Mouse (Mus musculus) mature B cell (primary cell): Measurements from ENCODE around the gene Atad3a.
"Not testable (repeated sequence)": the region's sequence is repeated elsewhere in the genome, so short reads cannot be mapped to it uniquely, and the experiment has no call there.

Source experiments
- in situ Hi-C: fragments of 300-500 bp; cut with MboI; formaldehyde crosslinking; loops from 2 replicates; pipeline ENCODE4 v1.14.3; 2019

Atad3a gene

DNA sequence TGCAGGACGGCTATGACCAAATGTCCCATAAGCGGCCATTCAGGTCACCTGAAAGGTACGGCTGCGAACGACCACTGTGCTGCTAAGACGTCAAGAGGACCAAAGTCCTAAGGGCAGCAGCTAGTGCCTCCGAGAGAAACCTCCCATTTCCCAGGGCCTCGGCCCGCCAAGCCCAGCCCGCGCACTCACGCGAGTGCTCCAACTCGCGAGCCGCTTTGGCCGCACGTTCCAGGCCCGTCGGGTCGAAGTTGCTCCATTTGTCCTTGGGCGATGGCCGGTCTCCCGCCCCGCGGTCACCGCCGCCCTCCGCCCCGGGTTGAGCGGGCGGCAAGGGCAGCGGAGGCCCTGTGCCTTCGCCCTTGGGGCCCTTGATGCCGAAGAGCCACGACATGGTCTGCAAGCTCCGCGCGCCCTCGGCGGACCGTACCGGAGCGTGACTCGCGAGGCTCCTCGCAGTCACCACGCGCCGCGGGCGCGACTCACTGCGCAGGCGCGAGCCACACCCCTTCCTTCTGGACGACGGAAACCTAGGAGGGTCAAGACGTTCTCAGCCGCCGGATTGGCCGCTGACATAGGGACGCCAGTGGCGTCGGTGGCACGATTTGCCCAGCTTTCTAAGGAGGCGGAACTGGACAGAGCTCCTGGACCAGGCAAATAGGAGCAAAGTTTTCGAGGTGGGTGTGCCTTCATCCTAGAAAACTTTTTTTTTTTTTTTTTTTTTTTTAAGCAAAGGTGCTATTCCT lies at the start of gene Atad3a:
Atad3a (minus strand) TSS at position 481 of the 743 bp plus-strand sequence.
- in situ Hi-C loops, result loop anchor here (10.0 kb wide), 1 partner anchor 46 kb away; no protein-coding TSS in a partner anchor

DNA sequence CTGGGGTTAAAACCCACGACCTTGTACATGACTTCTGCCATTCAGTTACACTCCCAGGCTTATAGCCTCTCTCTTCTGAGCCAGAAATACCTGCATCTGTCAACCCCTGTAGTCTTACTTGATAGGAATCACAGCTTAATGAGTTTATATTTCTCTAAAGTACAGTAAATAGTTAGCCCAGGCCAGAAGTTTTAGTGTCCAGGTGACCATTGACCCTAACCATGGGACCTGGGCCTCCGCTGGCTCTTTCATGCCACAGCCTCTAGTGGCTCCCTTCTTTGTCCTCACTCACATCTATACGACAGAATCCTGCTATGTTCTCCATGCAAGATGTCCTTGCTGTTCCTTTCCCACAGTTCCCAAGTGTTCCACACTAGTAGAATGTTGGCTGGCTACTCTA lies 46.9 kb upstream of the Atad3a start:
- in situ Hi-C loops, result no loop called here

DNA sequence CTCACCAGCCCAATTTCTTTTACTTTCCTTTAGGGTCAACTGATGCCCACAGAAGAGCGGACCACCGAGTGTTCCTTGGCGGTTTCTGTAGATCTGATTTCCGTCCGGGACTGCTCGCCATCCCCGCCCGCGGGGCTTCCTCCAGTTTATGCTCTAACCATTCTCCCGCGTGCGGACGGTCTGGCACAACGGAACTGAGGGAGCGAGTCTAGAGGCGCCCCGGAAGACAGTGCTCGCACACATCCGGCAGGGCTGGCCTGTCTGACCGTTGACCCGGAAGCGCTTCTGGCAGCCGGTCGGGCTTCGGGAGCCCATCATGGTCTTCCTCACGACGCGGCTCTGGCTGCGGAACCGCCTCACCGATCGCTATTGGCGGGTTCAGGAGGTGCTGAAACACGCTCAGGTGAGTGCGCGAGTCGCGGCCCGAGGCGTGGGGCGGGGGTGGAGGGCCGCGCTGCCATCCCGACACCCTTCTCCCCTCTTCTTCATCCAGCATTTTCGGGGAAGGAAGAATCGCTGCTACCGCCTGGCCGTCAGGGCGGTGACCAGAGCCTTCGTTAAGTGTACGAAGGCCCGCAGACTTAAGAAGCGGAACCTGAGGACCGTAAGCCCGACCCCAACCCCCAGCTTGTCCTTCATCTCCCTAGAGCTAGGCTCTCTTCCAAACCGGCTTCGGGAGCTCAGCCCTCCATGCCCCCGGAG lies 42.6 kb upstream of the Atad3a start:
- in situ Hi-C loops, result no loop called here

DNA sequence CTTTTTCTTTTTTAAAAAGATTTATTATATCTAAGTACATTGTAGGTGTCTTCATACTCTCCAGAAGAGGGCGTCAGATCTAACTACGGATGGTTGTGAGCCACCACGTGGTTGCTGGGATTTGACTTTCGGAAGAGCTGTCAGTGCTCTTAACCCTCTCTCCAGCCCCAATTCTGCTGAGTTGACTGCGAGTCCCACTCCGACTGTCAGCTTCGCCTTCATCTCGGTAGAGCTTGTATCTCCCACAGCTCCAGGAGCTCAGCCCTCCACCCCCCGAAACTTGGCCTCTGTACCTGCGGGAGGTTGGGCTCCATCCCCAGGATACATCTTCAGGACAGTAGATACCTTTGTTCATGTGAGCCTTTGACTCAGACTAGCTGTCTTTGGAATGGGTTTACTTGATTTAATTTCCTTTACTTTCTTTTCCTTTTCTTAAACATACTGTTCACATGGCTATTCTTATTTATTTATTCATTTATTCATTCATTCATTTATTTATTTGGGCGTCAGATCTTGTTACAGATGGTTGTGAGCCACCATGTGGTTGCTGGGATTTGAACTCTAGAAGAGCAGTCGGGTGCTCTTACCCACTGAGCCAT lies 41.9 kb upstream of the Atad3a start, which contains the start of gene Mrpl20:
Mrpl20 (plus strand) TSS at position 138 of the 599 bp plus-strand sequence.
- in situ Hi-C loops, result no loop called here

DNA sequence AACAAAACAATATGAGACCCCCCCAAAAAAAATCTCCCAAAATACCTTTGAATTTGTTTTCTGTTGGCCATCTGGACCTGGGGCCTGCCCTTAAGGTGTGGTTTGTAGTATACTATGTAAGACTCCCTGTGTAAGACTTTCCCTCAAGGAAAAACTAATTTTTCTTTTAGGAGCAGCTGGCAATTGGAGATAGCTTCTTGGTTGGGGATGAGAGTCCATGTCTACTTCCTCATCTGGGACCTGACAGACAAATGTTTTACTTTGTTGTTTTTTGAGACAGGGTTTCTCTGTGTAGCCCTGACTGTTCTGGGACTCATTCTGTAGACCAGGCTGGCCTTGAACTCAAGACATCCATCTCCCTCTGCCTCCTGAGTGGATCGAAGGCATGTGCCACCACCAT lies 41.2 kb upstream of the Atad3a start:
- in situ Hi-C loops, result no loop called here

DNA sequence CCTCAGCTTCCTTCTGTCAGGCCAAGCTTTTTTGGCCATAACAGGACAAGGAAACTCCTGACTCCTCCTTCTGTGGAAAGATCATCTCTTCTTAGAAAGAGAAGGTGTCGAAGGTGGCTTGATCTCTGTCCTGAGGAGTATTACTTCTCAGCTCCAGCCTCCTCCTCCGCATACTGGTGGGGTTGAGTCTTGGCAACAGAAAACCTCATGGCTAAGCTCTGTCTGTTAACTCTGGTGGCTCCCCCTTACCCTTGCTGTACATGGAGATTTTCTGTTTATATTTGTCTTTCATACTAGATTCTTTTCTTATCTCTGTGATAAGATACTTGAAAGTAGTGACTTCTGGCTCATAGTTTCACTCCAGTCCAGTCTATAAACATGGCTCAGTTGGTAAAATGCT lies 32.8 kb upstream of the Atad3a start:
- in situ Hi-C loops, result no loop called here

DNA sequence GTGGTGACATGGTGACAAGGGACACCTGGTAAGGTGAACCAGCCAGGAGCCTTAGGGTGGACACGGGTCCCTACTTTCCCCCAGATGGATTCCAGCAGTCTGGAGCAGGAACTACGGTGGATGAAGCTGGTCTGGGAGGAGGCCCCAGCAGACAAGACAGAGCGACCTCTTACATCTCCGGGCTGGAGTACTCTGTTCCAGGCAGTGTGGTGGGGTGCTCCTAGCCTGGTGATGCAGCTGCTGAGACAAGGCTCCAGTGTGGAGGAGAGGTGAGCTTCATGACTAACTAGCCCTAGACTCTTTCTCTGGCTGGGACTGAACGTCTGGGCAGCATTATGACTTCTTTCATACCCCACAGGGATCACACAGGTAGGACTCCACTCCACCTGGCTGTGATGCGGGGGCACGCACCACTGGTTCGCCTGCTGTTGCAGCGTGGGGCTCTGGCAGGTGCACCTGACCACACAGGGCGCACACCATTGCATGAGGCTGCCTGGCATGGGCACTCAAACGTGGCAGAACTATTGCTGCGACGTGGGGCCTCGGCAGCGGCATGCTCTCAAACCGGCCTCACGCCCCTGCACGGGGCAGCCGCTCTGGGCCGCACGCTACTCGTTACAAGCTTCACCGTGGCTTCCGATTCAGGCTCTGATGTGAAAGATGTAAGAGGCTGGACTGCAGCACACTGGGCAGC lies 30.5 kb upstream of the Atad3a start:
- in situ Hi-C loops, result no loop called here

DNA sequence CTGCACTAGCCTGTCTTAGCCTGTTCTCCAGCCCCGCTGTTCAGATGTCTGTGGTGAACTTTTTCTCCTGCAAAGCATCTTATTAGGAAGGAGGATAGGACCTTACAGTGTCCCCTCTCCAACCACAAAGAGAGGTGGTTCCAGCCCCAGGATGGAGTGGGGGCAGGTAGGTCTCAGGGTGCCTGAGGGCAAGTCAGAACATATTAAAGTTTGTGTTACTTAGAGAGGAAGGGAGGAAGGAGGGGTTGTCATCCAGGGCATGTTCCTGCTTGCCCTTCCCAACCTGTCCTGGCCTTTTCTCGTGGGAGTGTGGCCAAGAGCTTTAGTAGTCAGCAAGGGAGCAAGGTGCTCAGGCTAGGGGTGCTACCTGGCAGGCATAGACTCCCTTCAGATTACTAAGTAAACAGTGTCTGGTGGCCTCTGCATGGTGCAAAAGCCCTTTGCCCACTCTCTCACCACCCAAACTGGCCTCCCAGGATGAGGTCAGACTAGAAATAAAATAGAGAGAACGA lies 29.8 kb upstream of the Atad3a start:
- in situ Hi-C loops, result no loop called here

DNA sequence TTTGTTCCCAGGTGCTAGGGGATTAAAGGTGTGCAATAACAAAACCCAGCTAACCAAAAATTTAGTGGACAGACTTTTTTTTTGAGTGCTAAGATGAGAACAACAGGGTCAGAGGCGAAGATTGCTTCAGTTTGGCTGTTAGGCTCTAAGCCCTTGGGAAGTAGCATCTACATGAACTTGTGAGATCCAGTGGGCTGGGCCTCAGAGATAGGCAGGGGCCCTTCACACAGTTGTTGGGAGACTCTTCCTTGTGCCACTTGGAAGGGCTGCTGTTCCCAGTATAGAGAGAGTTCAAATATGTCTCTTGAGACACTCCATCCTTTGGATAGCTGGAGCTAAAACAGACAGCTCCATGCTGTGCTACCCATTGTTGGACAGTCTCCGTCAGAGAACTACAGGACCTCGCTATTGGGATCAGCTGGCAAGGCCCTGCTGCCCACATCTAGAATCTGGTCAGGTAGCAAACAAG lies 29.2 kb upstream of the Atad3a start, which contains the start of gene Ankrd65:
Ankrd65 (plus strand) TSS at position 419 of the 469 bp plus-strand sequence.
- in situ Hi-C loops, result no loop called here

DNA sequence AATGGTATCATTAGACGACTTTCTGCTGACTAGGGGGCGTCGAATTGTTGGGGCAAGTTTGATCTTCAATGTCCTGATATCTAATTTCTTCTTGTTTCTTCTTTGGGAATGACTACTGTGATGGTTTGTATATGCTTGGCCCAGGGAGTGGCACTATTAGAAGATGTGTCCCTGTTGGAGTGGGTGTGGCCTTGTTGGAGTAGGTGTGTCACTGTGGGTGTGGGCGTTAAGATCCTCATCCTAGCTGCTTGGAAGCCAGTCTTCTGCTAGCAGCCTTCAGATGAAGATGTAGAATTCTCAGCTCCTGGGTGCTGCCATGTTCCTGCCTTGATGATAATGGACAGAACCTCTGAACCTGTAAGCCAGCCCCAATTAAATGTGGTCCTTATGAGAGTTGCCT lies 27.9 kb upstream of the Atad3a start:
- in situ Hi-C loops, result not testable (repeated sequence)

DNA sequence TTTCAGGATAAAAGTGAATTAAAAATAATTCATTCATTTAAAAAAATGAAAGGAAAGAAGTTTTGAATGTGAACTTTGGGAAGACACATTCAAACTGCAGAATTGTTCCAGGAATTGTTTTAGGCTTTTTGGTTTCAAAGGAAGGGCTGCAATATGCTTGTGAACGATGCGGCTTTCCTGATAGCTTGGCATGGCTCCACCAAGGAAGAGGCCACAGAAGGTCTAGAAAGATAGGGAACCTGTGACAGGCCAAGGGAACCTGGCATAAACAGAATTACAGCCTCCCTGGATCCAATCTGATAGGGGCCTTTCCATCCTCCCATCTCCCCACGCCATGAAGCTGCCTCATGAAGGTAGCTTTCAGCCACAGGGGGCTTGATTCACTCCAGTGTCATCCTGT lies 27.4 kb upstream of the Atad3a start:
- in situ Hi-C loops, result no loop called here

DNA sequence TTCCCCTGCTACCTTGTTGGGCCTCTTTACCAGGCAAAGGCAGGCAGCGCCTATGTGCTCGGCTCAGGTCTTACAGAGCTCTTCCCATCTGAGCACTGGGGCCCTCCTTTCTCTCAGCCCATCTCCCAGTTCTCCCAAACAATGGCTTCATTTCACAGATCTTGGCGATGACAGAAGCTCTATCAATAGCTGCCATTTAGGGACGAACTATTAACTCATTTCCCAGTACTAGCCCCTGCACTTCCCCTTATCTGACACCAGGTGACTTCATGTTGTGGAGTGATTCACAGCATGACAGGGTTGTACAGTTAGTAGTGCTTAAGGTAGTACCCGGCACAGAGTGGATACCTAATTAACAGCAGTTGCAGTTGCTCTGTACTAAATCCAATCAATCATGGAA lies 24.9 kb upstream of the Atad3a start, which contains the start of gene Tmem88b:
Tmem88b (minus strand) TSS at position 56 of the 400 bp plus-strand sequence.
- in situ Hi-C loops, result no loop called here

DNA sequence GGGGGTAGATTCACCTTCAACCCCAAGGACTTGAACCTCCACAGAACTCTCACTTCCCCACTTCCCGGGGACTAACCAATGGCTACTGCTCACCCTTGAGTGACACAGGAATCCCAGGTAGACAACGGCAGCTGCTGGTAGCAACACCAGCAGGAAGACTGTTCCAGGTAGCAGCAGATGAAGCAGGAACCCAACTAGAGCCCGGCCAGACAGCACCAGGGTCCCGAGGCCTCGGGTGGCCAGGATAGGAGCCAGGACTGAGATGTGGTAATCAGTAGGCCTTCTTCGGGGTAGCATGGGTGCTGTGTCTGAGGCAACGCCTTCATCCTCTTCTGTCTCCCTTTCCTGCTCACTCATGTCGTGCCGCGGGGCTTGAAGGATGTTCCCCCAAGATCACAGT lies 24.4 kb upstream of the Atad3a start:
- in situ Hi-C loops, result no loop called here

DNA sequence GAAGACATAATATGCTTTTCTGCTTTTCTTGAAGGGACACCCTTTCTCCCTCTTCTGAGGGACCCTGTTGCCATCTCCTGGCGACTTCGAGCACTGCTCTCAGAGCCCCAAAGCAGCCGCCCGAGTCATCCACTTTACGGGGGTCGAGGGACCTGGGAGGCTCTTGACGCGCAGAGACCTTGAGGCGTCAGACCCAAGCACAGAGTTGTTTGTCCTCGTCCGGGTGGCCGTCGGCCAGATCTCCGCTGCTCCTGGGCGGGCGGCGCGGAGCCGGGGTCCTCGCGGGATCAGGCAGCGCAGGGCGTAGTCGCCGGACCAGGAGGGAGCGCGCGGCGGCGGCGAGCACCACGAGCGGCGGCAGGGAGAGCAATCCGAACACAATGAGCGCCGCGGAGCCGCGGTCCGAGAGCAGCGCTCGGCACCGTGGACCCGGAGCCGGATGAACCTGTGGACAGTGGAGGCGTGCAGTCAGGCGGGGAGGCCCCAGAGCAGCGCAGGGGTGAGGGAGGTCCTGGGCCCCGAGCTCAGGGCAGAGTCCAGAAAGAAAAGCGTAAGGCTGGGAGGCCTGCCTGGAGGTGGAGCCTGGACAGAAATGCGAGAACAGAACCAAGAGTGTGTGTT lies 23.3 kb upstream of the Atad3a start:
- in situ Hi-C loops, result no loop called here

DNA sequence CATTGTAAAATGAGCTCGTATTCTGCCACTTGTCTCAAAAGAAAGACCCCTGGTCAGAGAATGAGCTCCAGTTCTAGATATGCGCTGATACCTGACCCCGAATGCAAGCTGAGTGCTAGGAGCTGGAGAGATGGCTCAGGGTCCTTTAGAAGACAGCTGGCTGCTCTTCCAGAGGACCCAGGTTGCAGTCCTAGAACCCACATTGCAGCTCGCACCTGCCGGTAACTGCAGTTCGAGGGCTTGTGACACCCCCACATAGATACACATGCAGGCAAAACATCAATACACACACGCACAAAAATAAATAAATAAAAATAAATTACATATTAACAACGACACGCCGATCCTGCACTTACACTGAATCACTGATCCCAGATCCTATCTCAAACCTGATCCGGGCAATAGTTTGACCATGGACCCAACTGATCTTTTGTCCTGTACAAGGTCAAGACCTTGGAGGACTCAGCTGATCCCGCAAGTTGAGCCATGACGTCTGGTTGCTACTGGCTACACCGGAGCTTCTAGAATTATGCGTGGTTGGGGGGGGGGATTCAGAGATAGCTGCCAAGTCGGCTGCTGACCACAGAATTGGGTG lies 22.7 kb upstream of the Atad3a start:
- in situ Hi-C loops, result no loop called here

DNA sequence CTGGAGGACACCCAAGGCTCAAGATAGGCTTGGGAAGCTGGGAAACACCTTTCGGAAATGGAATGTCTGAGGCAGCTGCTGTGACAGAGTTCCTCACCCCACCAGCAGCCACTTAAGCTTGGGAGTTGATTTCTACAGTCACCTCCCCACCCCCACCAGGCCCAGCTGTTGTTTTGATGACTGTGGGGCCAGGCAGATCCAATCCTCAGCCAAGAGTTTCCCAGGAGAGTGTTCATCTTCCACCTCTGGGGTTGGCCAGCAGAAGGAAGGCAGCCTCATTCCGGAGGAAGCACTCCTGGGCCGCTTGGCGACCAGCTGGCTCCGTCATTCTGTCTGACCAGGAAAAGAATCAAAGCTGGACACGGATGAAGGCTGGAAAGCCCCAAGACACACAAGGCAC lies 20.0 kb upstream of the Atad3a start:
- in situ Hi-C loops, result no loop called here

DNA sequence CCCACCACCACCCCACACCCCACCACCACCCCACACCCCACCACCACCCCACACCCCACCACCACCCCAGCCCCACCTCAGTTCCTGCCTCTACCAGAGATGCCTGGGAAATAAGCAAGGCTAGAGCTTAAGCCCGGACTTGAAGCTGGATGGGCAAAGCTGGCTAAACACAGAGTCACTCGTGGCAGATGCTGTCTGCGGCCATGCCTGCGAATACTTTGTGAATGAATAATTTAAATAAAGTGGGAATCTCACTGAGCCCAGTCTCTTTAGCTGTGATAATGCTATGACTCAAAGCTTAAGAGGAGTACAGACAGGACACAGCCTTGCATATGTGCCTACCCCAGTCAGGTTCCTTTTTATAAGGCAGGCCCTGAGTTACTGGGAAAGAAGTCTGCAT lies 18.6 kb upstream of the Atad3a start:
- in situ Hi-C loops, result no loop called here

DNA sequence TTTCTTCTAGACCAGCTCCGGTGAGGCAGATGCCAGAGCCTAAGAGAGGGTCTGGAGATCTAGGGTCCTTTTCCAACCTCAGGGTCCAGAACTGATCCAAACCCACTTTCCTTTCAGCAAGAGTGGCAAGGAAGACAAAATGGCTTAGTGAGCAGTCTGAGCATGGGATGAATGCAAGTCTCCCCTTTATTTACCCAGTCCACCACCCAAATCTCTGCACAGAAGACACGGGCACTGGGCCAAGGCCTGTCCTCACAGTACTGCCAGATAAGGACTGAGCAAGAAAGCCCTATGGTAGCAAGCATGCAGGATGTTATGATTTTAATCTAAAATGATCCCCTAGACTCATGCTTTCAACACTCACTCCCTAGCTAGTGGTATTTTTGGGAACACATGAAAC lies 16.9 kb upstream of the Atad3a start:
- in situ Hi-C loops, result no loop called here

DNA sequence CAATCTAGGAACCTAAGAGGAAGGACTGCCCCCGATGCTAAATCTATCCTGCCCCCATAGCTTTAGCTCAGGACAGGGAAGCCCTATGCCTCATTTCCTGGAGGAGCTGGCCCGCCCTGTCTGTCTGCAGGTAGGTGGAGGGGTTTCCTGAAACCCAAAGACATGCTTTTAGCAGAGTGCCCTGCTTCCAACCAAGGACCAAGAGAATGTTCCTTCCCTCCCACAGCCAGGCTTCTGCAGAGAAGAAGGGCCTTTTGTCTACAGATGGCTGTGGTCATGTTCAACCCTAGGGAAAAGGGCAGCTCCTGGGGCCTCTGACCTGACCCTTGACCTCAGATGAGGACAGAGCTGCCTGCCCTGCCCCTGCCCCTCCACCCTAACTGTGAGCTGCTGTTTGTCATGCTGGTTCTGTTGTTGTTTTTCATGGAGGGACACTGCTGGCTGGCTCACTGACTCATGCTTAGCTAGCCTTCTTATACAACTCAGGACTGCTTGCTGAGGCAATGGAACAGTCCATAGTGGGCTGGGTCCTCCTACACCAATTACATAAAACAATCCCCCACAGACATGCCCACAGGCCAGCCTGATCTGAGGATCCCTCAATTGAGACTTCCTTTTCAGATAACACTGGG lies 15.9 kb upstream of the Atad3a start:
- in situ Hi-C loops, result no loop called here

DNA sequence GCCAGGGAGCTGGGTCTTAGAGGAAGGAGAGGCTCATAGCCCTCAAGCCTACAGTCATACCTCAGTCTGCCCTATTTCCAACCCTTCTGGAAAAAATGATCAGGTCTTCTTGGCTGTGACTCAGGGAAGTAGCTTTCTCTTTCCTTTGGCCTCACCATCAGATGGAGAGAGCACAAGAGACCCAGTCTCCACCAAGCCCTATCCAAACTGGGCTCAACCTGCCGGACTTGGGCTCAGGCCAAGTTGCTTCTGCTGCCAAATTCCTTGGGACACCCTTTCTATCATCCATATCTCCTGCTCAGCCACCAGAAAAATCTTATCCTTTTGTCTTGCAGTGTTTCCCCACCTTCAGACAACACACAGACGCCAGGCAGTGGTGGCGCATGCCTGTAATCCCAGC lies 15.0 kb upstream of the Atad3a start:
- in situ Hi-C loops, result no loop called here
